Mouse (Mus musculus): ENCODE data around the gene Chmp4b.

DNA sequence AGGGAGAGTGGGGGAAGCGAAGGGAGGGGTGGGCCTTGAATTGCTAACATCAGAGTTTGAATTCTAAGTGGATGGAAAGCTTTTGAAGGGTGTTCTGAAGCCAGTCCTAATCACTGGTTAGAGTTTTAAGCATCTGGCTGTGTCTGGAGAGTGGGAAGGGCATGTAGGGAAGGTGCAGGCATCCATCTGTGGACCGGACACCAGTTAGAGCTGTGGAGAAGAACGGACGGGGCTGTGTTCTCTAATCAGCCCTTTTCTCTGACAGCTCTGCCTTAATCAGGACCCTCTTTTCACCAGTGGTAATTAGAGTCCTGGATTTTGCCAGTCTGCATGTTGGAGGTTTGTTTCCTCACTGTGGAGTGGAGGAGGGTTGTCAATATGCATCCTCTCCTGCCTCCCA lies 7.6 kb downstream of the Chmp4b start:
- TF ChIP-seq CTCF (IDR thresholded peaks at IDR 0.05; ENCODE audit: low read depth) (no peak), EP300 (IDR thresholded peaks at IDR 0.05; ENCODE audit: low read depth) (no peak)

All from heart, postnatal 0 days (tissue).